8 mouse cellular contexts compared by ENCODE assay signal in genomic region chr10:63243493-63244054, GRCm38 (mm10). TPM values are rescaled to one million over a fixed set of nuclear protein-coding genes. Genes with fewer than 3 reads are reported as not detected.
DNase-seq lines count a peak whose midpoint lies in the region; ATAC-seq and TF ChIP-seq lines count a peak whose summit lies in the region.

Gene Herc4 (plus strand): TSS chr10:63243810.

- peak within 1 kb of the TSS; percentile 81 for H3K4me3 ChIP-seq in gastrocnemius, adult 2 months
- peak within 1 kb of the TSS; percentile 92 for H3K4me3 ChIP-seq in hindbrain, postnatal 0 days (ENCODE audit: low read length)
- H3K4me3 ChIP-seq in left cerebral cortex, adult 2 months = peak within 1 kb of the TSS; percentile 98

- peak within 1 kb of the TSS; percentile 85 for H3K9ac ChIP-seq in hindbrain, postnatal 0 days (replicated peaks; ENCODE audit: low read length)

- H3K4me2 ChIP-seq in hindbrain, postnatal 0 days (ENCODE audit: low read depth, low read length) = peak within 1 kb of the TSS; percentile 84

- H3K9me3 ChIP-seq in hindbrain, postnatal 0 days (ENCODE audit: low read length) = no peaks in the 10 kb centered on the region

- DNase-seq in ZHBTc4 (ENCODE audit: low read depth, low spot score) = peak; percentile 97
- DNase-seq in gastrocnemius, adult 2 months = peak; percentile 97
- peak; percentile 98 for DNase-seq in hindbrain, postnatal 0 days (ENCODE audit: low spot score)
- DNase-seq in left cerebral cortex, adult 2 months (ENCODE audit: extremely low spot score in 1 of 2, low spot score in 2 of 2) = peak; percentile 96
- peak; percentile 93 to 96 for DNase-seq in right cerebral cortex, adult 2 months (ENCODE audit: low spot score in 2 of 2)
- DNase-seq in urinary bladder, postnatal 14 days (ENCODE audit: low spot score) = peak; percentile 95

- no peaks in the 10 kb centered on the region for H3K27me3 ChIP-seq in hindbrain, postnatal 0 days (ENCODE audit: insufficient read depth, low read length)

- peak within 1 kb of the TSS; percentile 96 for H3K27ac ChIP-seq in gastrocnemius, adult 2 months
- H3K27ac ChIP-seq in hindbrain, postnatal 0 days = peak within 1 kb of the TSS; percentile 87
- peak within 1 kb of the TSS; percentile 97 for H3K27ac ChIP-seq in left cerebral cortex, adult 2 months

- H3K36me3 ChIP-seq in hindbrain, postnatal 0 days (ENCODE audit: insufficient read depth, low read length) = no peaks in the 10 kb centered on the region

- peak; percentile 98 for ATAC-seq in common myeloid progenitor, adult 5-6 weeks (replicated peaks; ENCODE audit: low read depth, poor library complexity, severe bottlenecking)
- peak; percentile 100 for ATAC-seq in hindbrain, postnatal 0 days
- peak; percentile 90 for ATAC-seq in megakaryocyte, adult 5-6 weeks (ENCODE audit: poor library complexity, severe bottlenecking)

- WGBS in hindbrain, postnatal 0 days = under 1% methylated on average over 37 of the region's 44 CpGs

- intact Hi-C loops in gastrocnemius, adult 2 months (cut with DNase I) = loop anchor here (1.0 to 10.0 kb wide), 4 partner anchors 42 to 219 kb away; partner anchors contain the start of genes Hnrnph3, Pbld2 and Sirt1
- intact Hi-C loops in left cerebral cortex, adult 2 months (cut with DNase I) = loop anchor here (2.0 to 10.0 kb wide), 3 partner anchors 87 to 219 kb away; partner anchors contain the start of genes Dnajc12, Hnrnph3, Pbld2 and Sirt1

- no peak for TF ChIP-seq CTCF in gastrocnemius, adult 2 months (IDR thresholded peaks at IDR 0.05)
- TF ChIP-seq CTCF in hindbrain, postnatal 0 days (IDR thresholded peaks at IDR 0.05; ENCODE audit: low read depth) = no peak
- no peak for TF ChIP-seq CTCF in left cerebral cortex, adult 2 months (IDR thresholded peaks at IDR 0.05)

- peaks cover 5% of the 10 kb centered on the region for H3K4me1 ChIP-seq in hindbrain, postnatal 0 days (ENCODE audit: insufficient read depth, low read length)

RNA-seq across cellular contexts. Expression of gene Herc4, which starts in this region (rescaled TPM):
- 60.8 and 69.6 TPM in 2 replicates for total RNA-seq in common myeloid progenitor, adult 5-6 weeks (2017)
- total RNA-seq in gastrocnemius, adult 2 months (2021) = 10 to 100 TPM; 21.2 to 21.6 TPM
- 30.0 and 52.7 TPM in 2 replicates for total RNA-seq in hindbrain, postnatal 0 days (2014; rRNA removed)
- polyA plus RNA-seq in hindbrain, postnatal 0 days (2015; fragmentation: Nextera tagmentation; extraction: Ambion mirVana) = 16.6 and 18.0 TPM in 2 replicates
- total RNA-seq in left cerebral cortex, adult 2 months (2021) = 10 to 100 TPM; 52.7 to 54.9 TPM
- 182 and 199 TPM in 2 replicates for total RNA-seq in megakaryocyte, adult 5-6 weeks (2015)
- total RNA-seq in megakaryocyte, adult 5-6 weeks (2017) = 133 and 144 TPM in 2 replicates

Comparison
In these comparisons a context has a peak if more than half of its experiments do, and no peak if none do; other contexts are left out.
1. Peak in every context shown above with its lines: DNase-seq, ATAC-seq, H3K4me3 ChIP-seq and H3K27ac ChIP-seq.